Mouse (Mus musculus): ENCODE data around the gene 9430097D07Rik. TPM values are rescaled to one million over a fixed set of nuclear protein-coding genes. Genes with fewer than 3 reads are reported as not detected.

9430097D07Rik gene
- polyA plus RNA-seq, 1 experiment from 2014 or later: 0.30 TPM

- Histone ChIP-seq H3K4me1 (ENCODE audit: control insufficient read depth, insufficient read depth, low read length) (peaks cover 18% of the 10 kb centered on the region), H3K4me2 (ENCODE audit: low read length) (no peak overlapping the region), H3K4me3 (ENCODE audit: low read depth, low read length) (no peak overlapping the region), H3K9me3 (replicated peaks; ENCODE audit: control insufficient read depth, low read length) (no peaks in the 10 kb centered on the region), H3K9ac (ENCODE audit: low read length) (no peak overlapping the region), H3K36me3 (ENCODE audit: control insufficient read depth, insufficient read depth, low read length) (no peaks in the 10 kb centered on the region; the same call in 1 of the 2 replicates), H3K27me3 (replicated peaks; ENCODE audit: control insufficient read depth, insufficient read depth, low read length) (no peaks in the 10 kb centered on the region), H3K27ac (ENCODE audit: low read depth, low read length) (no peak overlapping the region)
- WGBS: 79% methylated on average over 7 of the region's 7 CpGs
- ATAC-seq: no peak
- DNase-seq (ENCODE audit: low spot score): no peak
Observed at GRCm38 (mm10) chr2:32556019-32556418, 19.5 kb downstream of the 9430097D07Rik start.

- H3K9ac ChIP-seq (ENCODE audit: low read length): no peak overlapping the region
- H3K36me3 ChIP-seq (ENCODE audit: control insufficient read depth, insufficient read depth, low read length): no peaks in the 10 kb centered on the region; the same call in 1 of the 2 replicates
- H3K4me1 ChIP-seq (ENCODE audit: control insufficient read depth, insufficient read depth, low read length): peaks cover 16% of the 10 kb centered on the region
- no peak for DNase-seq (ENCODE audit: low spot score)
- 50% methylated on average over 4 of the region's 4 CpGs for WGBS
- H3K9me3 ChIP-seq (replicated peaks; ENCODE audit: control insufficient read depth, low read length): no peaks in the 10 kb centered on the region
- H3K27ac ChIP-seq (ENCODE audit: low read depth, low read length): no peak overlapping the region
- ATAC-seq: no peak
- H3K27me3 ChIP-seq (replicated peaks; ENCODE audit: control insufficient read depth, insufficient read depth, low read length): no peaks in the 10 kb centered on the region
- H3K4me3 ChIP-seq (ENCODE audit: low read depth, low read length): no peak overlapping the region
- H3K4me2 ChIP-seq (ENCODE audit: low read length): no peak overlapping the region
Observed at GRCm38 (mm10) chr2:32555484-32555883, 20.0 kb downstream of the 9430097D07Rik start.

DNA sequence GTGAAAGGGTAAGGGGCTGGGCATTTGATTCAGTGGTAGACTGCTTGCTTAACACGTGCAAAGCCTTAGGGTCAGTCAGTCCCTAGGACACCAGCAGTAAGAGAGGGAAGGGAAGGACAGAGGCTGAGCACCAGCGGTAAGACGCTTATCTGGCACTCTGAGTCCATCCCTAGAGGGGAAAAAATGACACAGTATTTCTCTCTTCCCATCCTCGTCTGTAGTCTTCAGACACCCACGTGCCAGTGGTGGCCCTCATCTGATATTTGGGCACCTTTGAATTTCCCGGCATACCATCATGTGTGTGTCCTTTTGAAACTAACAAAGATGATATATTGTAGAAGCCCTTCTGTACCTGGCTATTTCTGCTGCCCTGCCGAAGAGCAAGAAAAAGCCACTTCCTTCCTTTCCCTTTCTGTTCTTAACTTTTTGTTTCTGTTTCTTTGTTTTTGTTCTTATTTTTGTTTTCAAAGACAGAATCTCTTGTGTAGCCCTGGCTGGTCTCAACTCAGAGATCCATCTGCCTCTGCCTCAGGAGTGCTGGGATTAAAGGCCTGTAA, 21.8 kb downstream of the 9430097D07Rik start:
- ATAC-seq (no peak), DNase-seq (ENCODE audit: low spot score) (no peak)
- H3K9ac ChIP-seq (ENCODE audit: low read length): no peak overlapping the region
- no peaks in the 10 kb centered on the region for H3K4me1 ChIP-seq (ENCODE audit: control insufficient read depth, insufficient read depth, low read length)
- no peaks in the 10 kb centered on the region for H3K27me3 ChIP-seq (replicated peaks; ENCODE audit: control insufficient read depth, insufficient read depth, low read length)
- no peak overlapping the region for H3K27ac ChIP-seq (ENCODE audit: low read depth, low read length)
- no peak overlapping the region for H3K4me2 ChIP-seq (ENCODE audit: low read length)
- no peak overlapping the region for H3K4me3 ChIP-seq (ENCODE audit: low read depth, low read length)
- WGBS: 87% methylated on average over 7 of the region's 7 CpGs
- H3K9me3 ChIP-seq (replicated peaks; ENCODE audit: control insufficient read depth, low read length): no peaks in the 10 kb centered on the region
- no peaks in the 10 kb centered on the region for H3K36me3 ChIP-seq (ENCODE audit: control insufficient read depth, insufficient read depth, low read length)

DNA sequence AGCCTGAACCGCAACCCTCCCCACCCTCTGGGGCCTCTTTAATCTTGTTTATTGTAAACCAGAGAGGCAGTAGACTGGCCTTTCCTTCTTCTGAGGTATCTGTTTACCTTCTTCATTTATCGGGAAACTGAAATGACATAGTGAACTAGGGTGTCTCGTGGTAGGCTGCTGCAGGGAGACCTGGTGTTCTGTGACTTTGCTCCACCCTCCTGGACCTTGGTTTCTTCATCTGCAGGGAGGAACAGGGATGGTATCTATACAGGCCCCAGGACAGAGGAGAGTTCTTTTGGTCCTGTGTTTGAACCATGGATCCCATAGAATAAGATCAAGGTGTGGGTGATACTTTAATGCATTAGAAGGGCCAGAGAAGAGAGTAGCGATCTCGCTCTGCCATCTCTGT, 24.2 kb downstream of the 9430097D07Rik start:
- no peak overlapping the region for H3K9ac ChIP-seq (ENCODE audit: low read length)
- ATAC-seq (no peak), DNase-seq (ENCODE audit: low spot score) (no peak)
- H3K4me3 ChIP-seq (ENCODE audit: low read depth, low read length): no peak overlapping the region
- no peaks in the 10 kb centered on the region for H3K4me1 ChIP-seq (ENCODE audit: control insufficient read depth, insufficient read depth, low read length)
- no peaks in the 10 kb centered on the region for H3K9me3 ChIP-seq (replicated peaks; ENCODE audit: control insufficient read depth, low read length)
- 93% methylated on average over 5 of the region's 5 CpGs for WGBS
- H3K27me3 ChIP-seq (replicated peaks; ENCODE audit: control insufficient read depth, insufficient read depth, low read length): no peaks in the 10 kb centered on the region
- no peaks in the 10 kb centered on the region for H3K36me3 ChIP-seq (ENCODE audit: control insufficient read depth, insufficient read depth, low read length)
- H3K27ac ChIP-seq (ENCODE audit: low read depth, low read length): no peak overlapping the region
- H3K4me2 ChIP-seq (ENCODE audit: low read length): no peak overlapping the region

- no peak overlapping the region for H3K4me3 ChIP-seq (ENCODE audit: low read depth, low read length)
- H3K4me2 ChIP-seq (ENCODE audit: low read length): no peak overlapping the region
- DNase-seq (ENCODE audit: low spot score): no peak
- 86% methylated on average over 6 of the region's 6 CpGs for WGBS
- ATAC-seq: no peak
- H3K9ac ChIP-seq (ENCODE audit: low read length): no peak overlapping the region
- H3K4me1 ChIP-seq (ENCODE audit: control insufficient read depth, insufficient read depth, low read length): no peaks in the 10 kb centered on the region
- no peak overlapping the region for H3K27ac ChIP-seq (ENCODE audit: low read depth, low read length)
- no peaks in the 10 kb centered on the region for H3K36me3 ChIP-seq (ENCODE audit: control insufficient read depth, insufficient read depth, low read length)
- no peaks in the 10 kb centered on the region for H3K9me3 ChIP-seq (replicated peaks; ENCODE audit: control insufficient read depth, low read length)
- no peaks in the 10 kb centered on the region for H3K27me3 ChIP-seq (replicated peaks; ENCODE audit: control insufficient read depth, insufficient read depth, low read length)
Observed at GRCm38 (mm10) chr2:32549764-32550163, 25.7 kb downstream of the 9430097D07Rik start.

- 89% methylated on average over 9 of the region's 9 CpGs for WGBS
- no peak for ATAC-seq
- H3K27ac ChIP-seq (ENCODE audit: low read depth, low read length): no peak overlapping the region
- no peak for DNase-seq (ENCODE audit: low spot score)
- no peak overlapping the region for H3K9ac ChIP-seq (ENCODE audit: low read length)
- H3K4me3 ChIP-seq (ENCODE audit: low read depth, low read length): no peak overlapping the region
- no peaks in the 10 kb centered on the region for H3K9me3 ChIP-seq (replicated peaks; ENCODE audit: control insufficient read depth, low read length)
- H3K27me3 ChIP-seq (replicated peaks; ENCODE audit: control insufficient read depth, insufficient read depth, low read length): no peaks in the 10 kb centered on the region
- no peak overlapping the region for H3K4me2 ChIP-seq (ENCODE audit: low read length)
- H3K4me1 ChIP-seq (ENCODE audit: control insufficient read depth, insufficient read depth, low read length): no peaks in the 10 kb centered on the region
- no peaks in the 10 kb centered on the region for H3K36me3 ChIP-seq (ENCODE audit: control insufficient read depth, insufficient read depth, low read length)
Observed at GRCm38 (mm10) chr2:32549171-32549570, 26.3 kb downstream of the 9430097D07Rik start.

DNA sequence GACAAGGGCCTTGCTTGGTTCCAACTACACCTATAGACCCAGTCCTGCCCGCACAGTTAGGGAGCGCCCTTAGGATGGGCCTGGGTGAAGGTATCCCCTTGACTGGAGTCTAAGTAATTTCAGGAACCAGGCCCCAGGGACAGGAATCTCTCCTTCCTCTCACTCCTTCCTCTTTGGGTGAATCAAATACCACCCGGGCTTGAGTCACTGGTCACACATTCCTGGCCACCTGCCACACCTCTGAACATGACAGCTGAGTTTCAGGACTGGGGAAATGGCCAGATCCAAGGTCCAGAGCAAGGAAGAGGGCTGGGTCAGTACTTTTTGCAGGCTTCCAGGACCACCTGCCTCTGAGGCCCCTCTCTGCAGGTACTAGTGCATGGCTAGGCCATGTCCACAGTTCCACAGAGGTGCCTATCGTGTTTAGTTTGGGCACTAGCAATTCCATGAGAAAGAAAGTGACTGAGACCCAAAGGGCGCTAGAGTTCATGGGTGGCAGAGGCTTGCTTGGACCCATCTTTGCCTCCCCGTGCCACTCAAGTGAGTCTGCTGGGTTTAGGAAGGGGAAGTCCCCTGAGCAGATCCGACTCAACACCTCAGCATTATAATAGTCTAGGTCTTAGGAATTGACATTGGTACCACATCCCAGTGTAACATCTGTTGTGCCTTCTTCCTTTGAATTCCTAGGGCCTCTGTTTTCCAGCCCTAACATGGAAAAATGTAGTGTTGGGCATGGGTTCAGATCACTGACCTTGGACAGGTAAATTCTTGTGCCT, 27.3 kb downstream of the 9430097D07Rik start:
- Histone ChIP-seq H3K4me3 (ENCODE audit: low read depth, low read length) (no peak overlapping the region), H3K27ac (ENCODE audit: low read depth, low read length) (no peak overlapping the region), H3K4me1 (ENCODE audit: control insufficient read depth, insufficient read depth, low read length) (no peaks in the 10 kb centered on the region), H3K4me2 (ENCODE audit: low read length) (no peak overlapping the region), H3K9ac (ENCODE audit: low read length) (no peak overlapping the region), H3K27me3 (replicated peaks; ENCODE audit: control insufficient read depth, insufficient read depth, low read length) (no peaks in the 10 kb centered on the region), H3K36me3 (ENCODE audit: control insufficient read depth, insufficient read depth, low read length) (no peaks in the 10 kb centered on the region), H3K9me3 (replicated peaks; ENCODE audit: control insufficient read depth, low read length) (no peaks in the 10 kb centered on the region)
- DNase-seq (ENCODE audit: low spot score): no peak
- no peak for ATAC-seq
- 93% methylated on average over 7 of the region's 7 CpGs for WGBS

GRCm38 (mm10) chr2:32547380-32547779, 28.1 kb downstream of the 9430097D07Rik start:
- no peaks in the 10 kb centered on the region for H3K36me3 ChIP-seq (ENCODE audit: control insufficient read depth, insufficient read depth, low read length)

GRCm38 (mm10) chr2:32546951-32547350, 28.5 kb downstream of the 9430097D07Rik start:
- DNase-seq (ENCODE audit: low spot score): no peak
- no peak for ATAC-seq
- H3K27ac ChIP-seq (ENCODE audit: low read depth, low read length): no peak overlapping the region
- 70% methylated on average over 1 of the region's 1 CpGs for WGBS
- H3K4me3 ChIP-seq (ENCODE audit: low read depth, low read length): no peak overlapping the region
- H3K9ac ChIP-seq (ENCODE audit: low read length): no peak overlapping the region
- no peaks in the 10 kb centered on the region for H3K36me3 ChIP-seq (ENCODE audit: control insufficient read depth, insufficient read depth, low read length)
- H3K4me2 ChIP-seq (ENCODE audit: low read length): no peak overlapping the region
- H3K4me1 ChIP-seq (ENCODE audit: control insufficient read depth, insufficient read depth, low read length): no peaks in the 10 kb centered on the region
- H3K27me3 ChIP-seq (replicated peaks; ENCODE audit: control insufficient read depth, insufficient read depth, low read length): no peaks in the 10 kb centered on the region
- no peaks in the 10 kb centered on the region for H3K9me3 ChIP-seq (replicated peaks; ENCODE audit: control insufficient read depth, low read length)

More at GRCm38 (mm10) chr2:32547380-32547779, 28.1 kb downstream of the 9430097D07Rik start:
- H3K4me1 ChIP-seq (ENCODE audit: control insufficient read depth, insufficient read depth, low read length): no peaks in the 10 kb centered on the region
- no peak overlapping the region for H3K9ac ChIP-seq (ENCODE audit: low read length)
- no peaks in the 10 kb centered on the region for H3K27me3 ChIP-seq (replicated peaks; ENCODE audit: control insufficient read depth, insufficient read depth, low read length)
- no peak overlapping the region for H3K27ac ChIP-seq (ENCODE audit: low read depth, low read length)
- WGBS: 92% methylated on average over 5 of the region's 5 CpGs
- DNase-seq (ENCODE audit: low spot score) (no peak), ATAC-seq (no peak)
- no peaks in the 10 kb centered on the region for H3K9me3 ChIP-seq (replicated peaks; ENCODE audit: control insufficient read depth, low read length)
- no peak overlapping the region for H3K4me3 ChIP-seq (ENCODE audit: low read depth, low read length)
- H3K4me2 ChIP-seq (ENCODE audit: low read length): no peak overlapping the region
